Comparison of ENCODE assay signal across 35 mouse cellular contexts in the genomic region with DNA sequence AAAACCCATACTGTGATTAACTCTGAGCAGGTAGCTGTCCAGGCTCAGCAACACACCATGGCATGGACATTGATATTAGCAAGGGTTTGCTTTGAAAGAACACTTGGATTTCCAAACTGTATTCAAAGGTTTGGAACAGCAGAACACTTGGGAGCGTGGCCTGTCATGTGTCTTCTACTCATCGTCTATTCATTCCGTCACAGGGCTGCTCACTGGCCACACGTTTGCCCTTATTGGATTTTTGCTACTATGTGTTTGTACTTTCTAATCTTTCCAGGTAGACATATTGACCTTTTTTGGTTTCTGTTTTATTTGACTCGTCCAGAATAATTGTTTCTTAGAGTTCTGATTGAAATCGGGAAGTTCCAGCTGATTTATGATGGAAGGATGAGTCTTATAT. TPM values are rescaled to one million over a fixed set of nuclear protein-coding genes. Genes with fewer than 3 reads are reported as not detected.
"Had no signal": no experiment of that assay in that cellular context is flagged by ENCODE, and none has a peak within 500 bp of the region (broad histone marks: within the 10 kb centered on the region; RNA-seq: fewer than 3 reads in every experiment).

No protein-coding gene starts in this region.

- H3K27ac ChIP-seq: heart, adult 2 months; heart, embryonic 10.5 days; heart, embryonic 13.5 days; heart, embryonic 15.5 days; hindbrain, embryonic 10.5 days; hindbrain, embryonic 12.5 days; hindbrain, embryonic 13.5 days; hindbrain, embryonic 14.5 days; hindbrain, embryonic 15.5 days; hindbrain, postnatal 0 days; intestine, embryonic 15.5 days; kidney, embryonic 15.5 days; kidney, postnatal 0 days; layer of hippocampus, adult 2 months had no signal

- H3K4me2 ChIP-seq: heart, embryonic 11.5 days; heart, embryonic 12.5 days; heart, embryonic 13.5 days; heart, embryonic 15.5 days; hindbrain, embryonic 12.5 days; hindbrain, embryonic 13.5 days; hindbrain, embryonic 14.5 days; hindbrain, embryonic 15.5 days; intestine, embryonic 15.5 days; kidney, embryonic 15.5 days had no signal

- DNase-seq: heart, adult 2 months; heart, postnatal 10 days; heart, postnatal 14 days; heart, postnatal 36 days; heart, postnatal 4 days; kidney, adult 11 months; kidney, adult 18-20 months; kidney, adult 2 months; kidney, adult 8-10 months; kidney, adult 9 months; kidney, postnatal 10 days; kidney, postnatal 14 days; kidney, postnatal 25 days; kidney, postnatal 36 days; kidney, postnatal 4 days; layer of hippocampus, adult 9-11 months had no signal

- H3K36me3 ChIP-seq: intestine, embryonic 15.5 days had no signal

- H3K9me3 ChIP-seq: heart, embryonic 10.5 days; heart, embryonic 12.5 days; heart, embryonic 13.5 days; heart, embryonic 15.5 days; hindbrain, embryonic 10.5 days; hindbrain, embryonic 12.5 days; hindbrain, embryonic 13.5 days; hindbrain, embryonic 15.5 days; intestine, embryonic 15.5 days; kidney, embryonic 15.5 days had no signal

- ATAC-seq: hindbrain, embryonic 16.5 days; hindbrain, postnatal 0 days; inflammation-experienced regulatory T-cells, adult 6 months; intestine, embryonic 15.5 days; intestine, embryonic 16.5 days; intestine, postnatal 0 days had no signal

- H3K4me3 ChIP-seq: heart, adult 2 months; heart, embryonic 10.5 days; heart, embryonic 12.5 days; heart, embryonic 13.5 days; heart, embryonic 15.5 days; hindbrain, embryonic 10.5 days; hindbrain, embryonic 12.5 days; hindbrain, embryonic 13.5 days; hindbrain, embryonic 15.5 days; intestine, embryonic 15.5 days; kidney, embryonic 15.5 days; layer of hippocampus, adult 2 months had no signal

- H3K4me1 ChIP-seq: heart, embryonic 10.5 days; hindbrain, embryonic 10.5 days; hindbrain, embryonic 12.5 days; hindbrain, embryonic 13.5 days; hindbrain, embryonic 15.5 days; intestine, embryonic 15.5 days had no signal

- H3K9ac ChIP-seq: heart, embryonic 12.5 days; heart, embryonic 13.5 days; heart, embryonic 15.5 days; hindbrain, embryonic 12.5 days; hindbrain, embryonic 13.5 days; hindbrain, embryonic 14.5 days; hindbrain, embryonic 15.5 days; intestine, embryonic 15.5 days; kidney, embryonic 15.5 days had no signal

- H3K27me3 ChIP-seq: heart, embryonic 12.5 days; heart, embryonic 13.5 days; heart, embryonic 15.5 days; hindbrain, embryonic 12.5 days; hindbrain, embryonic 13.5 days; hindbrain, embryonic 15.5 days; intestine, embryonic 15.5 days; kidney, embryonic 15.5 days had no signal

RNA-seq across cellular contexts. Expression of gene Epm2a, which starts 44.8 kb away (rescaled TPM):
- polyA plus RNA-seq: inflammation-experienced regulatory T-cells, adult 6 months had no signal
